Mouse (Mus musculus) midbrain, embryonic 14.5 days (tissue): Measurements from ENCODE around the gene Gm47959. TPM values are rescaled to one million over a fixed set of nuclear protein-coding genes. Genes with fewer than 3 reads are reported as not detected.
A peak's percentile ranks its signal among the peaks of the same experiment; 100 is the strongest.

Source experiments
- ATAC-seq: fragments of 200-750 bp; cut with Nextera tagmentation; 2 replicates; pipeline ENCODE4 v1.8.0; 2017; ENCODE audit warnings: moderate number of reproducible peaks, moderate library complexity; ENCODE audit not compliant: low FRiP score, low TSS enrichment
- DNase-seq: peaks from one replicate; pipeline ENCODE4 v3.0.0-alpha.2; 2015
- H3K27ac ChIP-seq: fragments of 300-500 bp; sonication (generic); replicated peaks from 2 replicates; pipeline ENCODE4 v1.5.1; 2014; ENCODE audit warnings: mild to moderate bottlenecking, low read depth, low read length, moderate library complexity
- H3K27me3 ChIP-seq: fragments of 300-500 bp; sonication (generic); 2 replicates; pipeline ENCODE4 v1.6.1; 2014; ENCODE audit warnings: low read length, control low read depth, mixed read lengths; ENCODE audit not compliant: control insufficient read depth, insufficient read depth
- H3K36me3 ChIP-seq: fragments of 300-500 bp; sonication (generic); 2 replicates; pipeline ENCODE4 v1.6.1; 2014; ENCODE audit warnings: low read length, control low read depth; ENCODE audit not compliant: control insufficient read depth, insufficient read depth
- H3K4me1 ChIP-seq: fragments of 300-500 bp; sonication (generic); 2 replicates; pipeline ENCODE4 v1.6.1; 2014; ENCODE audit warnings: mild to moderate bottlenecking, antibody characterized with exemption, low read length, control low read depth; ENCODE audit not compliant: control insufficient read depth, insufficient read depth
- H3K4me2 ChIP-seq: fragments of 300-500 bp; sonication (generic); 2 replicates; pipeline ENCODE4 v1.6.1; 2014; ENCODE audit warnings: mild to moderate bottlenecking, low read length, moderate library complexity
- H3K4me3 ChIP-seq: fragments of 300-500 bp; sonication (generic); replicated peaks from 2 replicates; pipeline ENCODE4 v1.5.1; 2014; ENCODE audit warnings: low read depth, low read length
- H3K9ac ChIP-seq: fragments of 300-500 bp; sonication (generic); replicated peaks from 2 replicates; pipeline ENCODE4 v1.6.1; 2014; ENCODE audit warnings: mild to moderate bottlenecking, low read length, moderate library complexity
- H3K9me3 ChIP-seq: fragments of 300-500 bp; sonication (generic); 2 replicates; pipeline ENCODE4 v1.6.1; 2016; ENCODE audit warnings: low read length, control low read depth, mixed read lengths; ENCODE audit not compliant: control insufficient read depth
- WGBS: fragments of 180-500 bp; shearing (Covaris S2); extraction: QIAGEN DNeasy Blood & Tissue Kit; methylation state at CpG from one replicate; pipeline ENCODE4 v1.1.7; 2014; 5-methylcytosine and 5-hydroxymethylcytosine counted together
- polyA plus RNA-seq: library from polyadenylated mRNA; unstranded; fragments of >200 nt; fragmentation: Nextera tagmentation; extraction: Ambion mirVana; gene quantifications from 2 replicates; pipeline ENCODE4 v1.2.1, GENCODE M21; 2014

The Gm47959 gene
- polyA plus RNA-seq, 1 experiment from 2014 or later: not detected

DNA sequence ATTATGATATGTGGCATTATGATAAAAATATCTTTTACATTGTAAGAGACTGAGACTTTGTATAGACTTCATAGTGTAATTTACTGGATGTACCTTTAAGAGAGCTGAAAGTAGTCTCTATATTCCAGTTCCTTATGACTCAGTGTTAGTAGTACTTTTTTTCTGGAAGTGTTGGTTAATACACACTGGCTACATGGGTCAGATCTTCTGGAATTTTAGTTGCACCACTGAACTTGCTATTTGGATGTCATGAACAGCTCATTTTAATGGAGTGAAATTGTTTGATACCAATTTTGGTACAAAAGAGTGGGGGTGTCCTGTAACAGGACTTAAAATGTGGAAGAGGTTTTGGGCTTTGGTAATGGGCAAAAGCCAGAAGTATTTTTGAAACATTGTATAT is 22.5 kb upstream of the Gm47959 start:
- no peak for ATAC-seq
- Histone ChIP-seq H3K27me3 (no peaks in the 10 kb centered on the region), H3K4me3 (no peak overlapping the region), H3K27ac (no peak overlapping the region), H3K9me3 (no peaks in the 10 kb centered on the region), H3K36me3 (no peaks in the 10 kb centered on the region), H3K9ac (no peak overlapping the region), H3K4me1 (no peaks in the 10 kb centered on the region), H3K4me2 (no peak overlapping the region)
- DNase-seq: no peak

GRCm38 (mm10) chr1:82986738-82987137 is 13.6 kb upstream of the Gm47959 start:
- no peak overlapping the region for H3K4me3 ChIP-seq
- no peak overlapping the region for H3K4me2 ChIP-seq
- no peaks in the 10 kb centered on the region for H3K9me3 ChIP-seq
- ATAC-seq (no peak), DNase-seq (no peak)
- H3K36me3 ChIP-seq: no peaks in the 10 kb centered on the region
- WGBS: 94% methylated on average over 6 of the region's 6 CpGs
- no peak overlapping the region for H3K27ac ChIP-seq
- no peaks in the 10 kb centered on the region for H3K27me3 ChIP-seq
- no peaks in the 10 kb centered on the region for H3K4me1 ChIP-seq
- no peak overlapping the region for H3K9ac ChIP-seq

DNA sequence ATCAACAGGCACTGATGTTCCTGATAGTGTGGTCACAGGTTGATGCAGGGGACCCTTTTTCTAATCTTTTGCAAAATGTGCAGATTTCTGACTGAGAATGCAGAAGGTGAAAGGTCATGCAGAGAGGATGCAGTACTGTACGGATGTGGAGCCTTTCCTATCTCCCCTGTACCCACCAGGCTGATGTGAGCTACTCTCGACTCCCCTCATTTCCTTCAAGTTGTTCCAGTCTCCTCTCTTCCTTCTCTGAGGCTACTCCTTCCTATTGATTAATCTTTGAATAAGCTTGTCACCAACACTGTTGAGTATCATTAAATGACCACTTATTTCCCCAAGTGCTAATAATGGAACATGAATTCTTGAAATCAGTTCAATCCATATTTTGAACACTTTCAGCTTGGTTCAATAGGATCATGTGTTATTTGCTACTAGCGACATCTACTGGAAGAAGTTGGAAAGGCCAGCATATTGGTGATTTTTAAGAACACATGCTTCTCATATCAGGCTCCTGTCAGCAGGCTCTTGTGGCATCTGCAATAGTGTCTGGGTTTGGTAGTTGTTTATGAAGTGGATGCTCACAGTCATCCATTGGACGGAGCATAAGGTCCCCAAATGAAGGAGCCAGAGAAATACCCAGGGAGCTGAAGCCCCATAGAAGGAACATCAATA is 12.7 kb upstream of the Gm47959 start:
- ATAC-seq: no peak

GRCm38 (mm10) chr1:82991062-82991461 is 9.3 kb upstream of the Gm47959 start:
- Histone ChIP-seq H3K9ac (no peak overlapping the region), H3K4me3 (no peak overlapping the region), H3K9me3 (no peaks in the 10 kb centered on the region), H3K27ac (no peak overlapping the region), H3K4me2 (no peak overlapping the region), H3K36me3 (no peaks in the 10 kb centered on the region), H3K4me1 (no peaks in the 10 kb centered on the region), H3K27me3 (no peaks in the 10 kb centered on the region)
- ATAC-seq: no peak
- no peak for DNase-seq
- WGBS: 73% methylated on average over 4 of the region's 4 CpGs

More for the DNA sequence above, 12.7 kb upstream of the Gm47959 start:
- H3K9ac ChIP-seq: no peak overlapping the region
- H3K27me3 ChIP-seq: no peaks in the 10 kb centered on the region
- H3K4me3 ChIP-seq: no peak overlapping the region
- H3K4me2 ChIP-seq: no peak overlapping the region
- no peaks in the 10 kb centered on the region for H3K9me3 ChIP-seq
- no peaks in the 10 kb centered on the region for H3K36me3 ChIP-seq
- H3K4me1 ChIP-seq: no peaks in the 10 kb centered on the region
- no peak overlapping the region for H3K27ac ChIP-seq
- DNase-seq: peak; percentile 89
- 36% methylated on average over 4 of the region's 4 CpGs for WGBS

GRCm38 (mm10) chr1:82991596-82991995 is 8.8 kb upstream of the Gm47959 start:
- no peaks in the 10 kb centered on the region for H3K4me1 ChIP-seq
- no peak for ATAC-seq
- no peak overlapping the region for H3K27ac ChIP-seq
- no peak overlapping the region for H3K4me2 ChIP-seq
- 84% methylated on average over 3 of the region's 3 CpGs for WGBS
- H3K9me3 ChIP-seq: no peaks in the 10 kb centered on the region
- no peak overlapping the region for H3K9ac ChIP-seq
- no peak overlapping the region for H3K4me3 ChIP-seq
- DNase-seq: no peak
- no peaks in the 10 kb centered on the region for H3K27me3 ChIP-seq
- no peaks in the 10 kb centered on the region for H3K36me3 ChIP-seq

DNA sequence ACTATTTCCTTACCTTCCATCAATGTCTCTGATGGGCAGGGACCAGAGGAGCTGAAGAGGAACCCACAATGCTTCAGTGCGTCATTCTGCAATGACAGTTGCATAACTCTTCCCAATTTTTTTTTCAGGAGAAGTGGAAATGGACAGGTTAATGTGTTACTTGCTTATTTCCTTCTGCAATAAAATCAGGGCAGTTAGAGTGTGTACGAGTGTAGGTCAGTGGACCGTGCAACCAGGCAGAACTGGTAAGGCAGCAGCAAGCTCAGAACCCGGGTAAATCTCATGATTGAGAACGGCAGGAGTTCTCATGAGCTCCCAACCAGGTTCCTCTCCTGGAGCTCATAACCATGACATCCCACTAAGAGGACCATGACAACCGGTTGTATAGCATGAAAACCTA is 8.3 kb upstream of the Gm47959 start:
- Histone ChIP-seq H3K27ac (no peak overlapping the region), H3K9ac (no peak overlapping the region), H3K4me1 (no peaks in the 10 kb centered on the region), H3K36me3 (no peaks in the 10 kb centered on the region), H3K27me3 (no peaks in the 10 kb centered on the region), H3K4me3 (no peak overlapping the region), H3K9me3 (no peaks in the 10 kb centered on the region), H3K4me2 (no peak overlapping the region)
- 89% methylated on average over 6 of the region's 6 CpGs for WGBS
- DNase-seq (no peak), ATAC-seq (no peak)

GRCm38 (mm10) chr1:82993947-82994346 is 6.4 kb upstream of the Gm47959 start:
- Histone ChIP-seq H3K36me3 (no peaks in the 10 kb centered on the region), H3K9ac (no peak overlapping the region), H3K4me2 (no peak overlapping the region), H3K9me3 (no peaks in the 10 kb centered on the region), H3K4me3 (no peak overlapping the region), H3K27ac (no peak overlapping the region), H3K27me3 (no peaks in the 10 kb centered on the region), H3K4me1 (no peaks in the 10 kb centered on the region)
- DNase-seq (no peak), ATAC-seq (no peak)
- WGBS: 86% methylated on average over 3 of the region's 3 CpGs

GRCm38 (mm10) chr1:83006218-83007179 is 6.2 kb downstream of the Gm47959 start:
- no peaks in the 10 kb centered on the region for H3K27me3 ChIP-seq
- H3K27ac ChIP-seq: no peak overlapping the region
- 85% methylated on average over 8 of the region's 8 CpGs for WGBS
- no peaks in the 10 kb centered on the region for H3K9me3 ChIP-seq
- ATAC-seq: no peak
- H3K36me3 ChIP-seq: no peaks in the 10 kb centered on the region
- DNase-seq: no peak
- H3K9ac ChIP-seq: no peak overlapping the region
- no peak overlapping the region for H3K4me3 ChIP-seq
- H3K4me2 ChIP-seq: no peak overlapping the region
- no peaks in the 10 kb centered on the region for H3K4me1 ChIP-seq

- Histone ChIP-seq H3K4me3 (no peak overlapping the region), H3K9ac (no peak overlapping the region), H3K27ac (no peak overlapping the region), H3K4me1 (no peaks in the 10 kb centered on the region), H3K4me2 (no peak overlapping the region), H3K27me3 (no peaks in the 10 kb centered on the region), H3K36me3 (no peaks in the 10 kb centered on the region), H3K9me3 (no peaks in the 10 kb centered on the region)
- ATAC-seq: no peak
- 88% methylated on average over 6 of the region's 6 CpGs for WGBS
- DNase-seq: no peak
These were observed 7.1 kb downstream of the Gm47959 start for GRCm38 (mm10) chr1:83007471-83007870.
